Mouse (Mus musculus): ENCODE data around the gene Pigu.
A peak's percentile ranks its signal among the peaks of the same experiment; 100 is the strongest.

Pigu gene

GRCm38 (mm10) chr2:155356971-155357591 is at the start of gene Pigu:
Gene Pigu, minus strand, starts transcription at chr2:155357430.
- DNase-seq (ENCODE audit: low spot score in 2 of 2), result peak; percentile 95 to 98

GRCm38 (mm10) chr2:155404635-155405034 is 47.4 kb upstream of the Pigu start:
- no peak for DNase-seq (ENCODE audit: low spot score in 2 of 2)

GRCm38 (mm10) chr2:155401926-155402325 is 44.7 kb upstream of the Pigu start:
- no peak for DNase-seq (ENCODE audit: low spot score in 2 of 2)

- no peak for DNase-seq (ENCODE audit: low spot score in 2 of 2)
Observed at GRCm38 (mm10) chr2:155400276-155400675, 43.0 kb upstream of the Pigu start.

- no peak for DNase-seq (ENCODE audit: low spot score in 2 of 2)
Observed at GRCm38 (mm10) chr2:155394586-155394985, 37.4 kb upstream of the Pigu start.

- no peak for DNase-seq (ENCODE audit: low spot score in 2 of 2)
Observed at GRCm38 (mm10) chr2:155388573-155388972, 31.3 kb upstream of the Pigu start.

- no peak for DNase-seq (ENCODE audit: low spot score in 2 of 2)
Observed at GRCm38 (mm10) chr2:155387052-155387451, 29.8 kb upstream of the Pigu start.

GRCm38 (mm10) chr2:155386534-155386899 is 29.3 kb upstream of the Pigu start:
- peak; percentile 40 to 59 for DNase-seq (ENCODE audit: low spot score in 2 of 2)

GRCm38 (mm10) chr2:155385731-155386533 is 28.7 kb upstream of the Pigu start:
- DNase-seq (ENCODE audit: low spot score in 2 of 2), result no peak

GRCm38 (mm10) chr2:155385090-155385489 is 27.9 kb upstream of the Pigu start:
- peak; percentile 76 to 86 for DNase-seq (ENCODE audit: low spot score in 2 of 2)

- no peak for DNase-seq (ENCODE audit: low spot score in 2 of 2)
Observed at GRCm38 (mm10) chr2:155382791-155383438, 25.7 kb upstream of the Pigu start.

GRCm38 (mm10) chr2:155382332-155382700 is 25.1 kb upstream of the Pigu start:
- no peak for DNase-seq (ENCODE audit: low spot score in 2 of 2)

GRCm38 (mm10) chr2:155381643-155382331 is 24.6 kb upstream of the Pigu start:
- peak; percentile 98 to 99 for DNase-seq (ENCODE audit: low spot score in 2 of 2)

GRCm38 (mm10) chr2:155381060-155381437 is 23.8 kb upstream of the Pigu start:
- DNase-seq (ENCODE audit: low spot score in 2 of 2), result no peak

- no peak for DNase-seq (ENCODE audit: low spot score in 2 of 2)
Observed at GRCm38 (mm10) chr2:155380261-155381059, 23.2 kb upstream of the Pigu start, which contains the start of gene Trp53inp2. Gene Trp53inp2, plus strand, starts transcription at chr2:155381059.

GRCm38 (mm10) chr2:155376191-155376590 is 19.0 kb upstream of the Pigu start:
- DNase-seq (ENCODE audit: low spot score in 2 of 2), result no peak

GRCm38 (mm10) chr2:155374521-155374920 is 17.3 kb upstream of the Pigu start:
- DNase-seq (ENCODE audit: low spot score in 2 of 2), result no peak

- DNase-seq (ENCODE audit: low spot score in 2 of 2), result no peak
Observed at GRCm38 (mm10) chr2:155373886-155374285, 16.7 kb upstream of the Pigu start.

- DNase-seq (ENCODE audit: low spot score in 2 of 2), result no peak
Observed at GRCm38 (mm10) chr2:155373302-155373701, 16.1 kb upstream of the Pigu start.

- DNase-seq (ENCODE audit: low spot score in 2 of 2), result no peak
Observed at GRCm38 (mm10) chr2:155372451-155372850, 15.2 kb upstream of the Pigu start.

- no peak for DNase-seq (ENCODE audit: low spot score in 2 of 2)
Observed at GRCm38 (mm10) chr2:155369333-155369883, 12.2 kb upstream of the Pigu start.

All from frontal cortex, postnatal 36 days (tissue).